Mouse (Mus musculus): ENCODE results near the gene Sh3rf1. TPM values are rescaled to one million over a fixed set of nuclear protein-coding genes. Genes with fewer than 3 reads are reported as not detected.

The Sh3rf1 gene
- polyA plus RNA-seq (2015; fragmentation: Nextera tagmentation; extraction: Ambion mirVana), result 21.4 and 22.4 TPM in 2 replicates

GRCm38 (mm10) chr8:61223729-61224379 is at the start of gene Sh3rf1:
Gene Sh3rf1 (plus strand): TSS chr8:61223872.
- Histone ChIP-seq H3K9me3 (replicated peaks) (no peaks in the 10 kb centered on the region), H3K4me3 (replicated peaks) (peak within 1 kb of the TSS; percentile 87), H3K36me3 (peaks cover 4% of the 10 kb centered on the region; the same call in 1 of the 2 replicates), H3K4me2 (peak within 1 kb of the TSS; percentile 79), H3K9ac (peak within 1 kb of the TSS; percentile 83), H3K27me3 (no peaks in the 10 kb centered on the region), H3K4me1 (peaks cover 41% of the 10 kb centered on the region), H3K27ac (peak within 1 kb of the TSS; percentile 92)
- peak; percentile 92 for ATAC-seq (replicated peaks; ENCODE audit: low FRiP score)
- under 1% methylated on average over 59 of the region's 84 CpGs for WGBS

DNA sequence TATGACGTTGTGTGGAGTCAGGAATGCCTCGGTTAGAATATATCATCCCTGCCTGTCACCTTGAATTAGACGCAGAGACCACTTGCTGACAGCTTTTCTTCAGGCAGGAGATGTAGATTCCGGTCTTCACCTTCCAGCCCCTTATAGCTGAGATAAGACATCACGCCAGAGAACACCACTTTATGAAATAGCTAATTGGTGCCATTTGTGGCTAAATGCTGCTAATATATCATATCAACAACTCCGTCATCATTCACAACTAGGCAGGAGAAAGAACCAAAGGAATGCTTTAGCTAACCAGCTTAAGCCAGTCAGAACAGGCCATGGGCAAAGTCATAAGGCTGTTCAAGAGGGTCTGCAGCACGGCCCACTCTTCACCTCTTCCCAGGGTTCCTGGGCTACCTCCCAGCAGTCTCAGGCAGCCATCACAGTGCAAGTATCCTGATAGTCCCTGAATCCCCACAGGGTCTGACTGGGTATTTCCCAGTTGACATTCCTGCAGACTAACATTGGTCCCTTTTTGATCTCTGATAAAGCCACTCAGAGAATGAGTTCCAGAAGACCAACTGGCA is 49.7 kb upstream of the Sh3rf1 start:
- Histone ChIP-seq H3K9ac (no peak overlapping the region), H3K4me2 (no peak overlapping the region), H3K4me3 (replicated peaks) (no peak overlapping the region), H3K9me3 (replicated peaks) (no peaks in the 10 kb centered on the region), H3K27me3 (no peaks in the 10 kb centered on the region), H3K36me3 (no peaks in the 10 kb centered on the region), H3K4me1 (no peaks in the 10 kb centered on the region; the same call in 1 of the 2 replicates), H3K27ac (no peak overlapping the region)
- 68% methylated on average over 7 of the region's 7 CpGs for WGBS
- no peak for ATAC-seq (replicated peaks; ENCODE audit: low FRiP score)

DNA sequence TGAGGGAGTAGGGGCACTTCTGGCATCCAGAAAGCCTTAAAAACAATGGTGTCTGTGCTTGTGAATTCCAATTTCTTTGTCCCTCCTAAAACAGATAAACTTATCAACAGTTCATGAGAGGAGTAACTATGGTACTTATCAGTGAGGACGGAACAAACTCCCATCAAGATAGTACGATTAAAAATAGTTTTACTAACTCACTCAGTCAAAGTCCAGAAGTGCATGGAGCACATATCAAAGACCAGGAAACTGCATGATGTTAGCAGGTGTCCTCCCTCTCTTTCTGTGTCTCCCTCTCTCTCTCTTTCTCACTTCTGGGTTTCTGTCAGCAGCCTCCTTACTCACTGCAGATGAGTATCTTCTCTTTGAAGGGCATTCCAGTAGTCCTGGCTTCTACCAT is 47.8 kb upstream of the Sh3rf1 start:
- Histone ChIP-seq H3K4me3 (replicated peaks) (no peak overlapping the region), H3K4me1 (no peaks in the 10 kb centered on the region; the same call in 1 of the 2 replicates), H3K27ac (no peak overlapping the region), H3K9ac (no peak overlapping the region), H3K36me3 (no peaks in the 10 kb centered on the region), H3K4me2 (no peak overlapping the region), H3K27me3 (no peaks in the 10 kb centered on the region), H3K9me3 (replicated peaks) (no peaks in the 10 kb centered on the region)
- 88% methylated on average over 2 of the region's 2 CpGs for whole genome bisulfite sequencing
- ATAC-seq (replicated peaks; ENCODE audit: low FRiP score), result no peak

GRCm38 (mm10) chr8:61177680-61178593 is 45.7 kb upstream of the Sh3rf1 start:
- no peak for ATAC-seq (replicated peaks; ENCODE audit: low FRiP score)
- WGBS, result 78% methylated on average over 12 of the region's 12 CpGs

GRCm38 (mm10) chr8:61178594-61179140 is 45.0 kb upstream of the Sh3rf1 start:
- Histone ChIP-seq H3K27me3 (no peaks in the 10 kb centered on the region), H3K9me3 (replicated peaks) (no peaks in the 10 kb centered on the region), H3K4me2 (no peak overlapping the region), H3K36me3 (no peaks in the 10 kb centered on the region), H3K4me3 (replicated peaks) (no peak overlapping the region), H3K4me1 (no peaks in the 10 kb centered on the region; the same call in 1 of the 2 replicates), H3K27ac (no peak overlapping the region), H3K9ac (no peak overlapping the region)
- no peak for ATAC-seq (replicated peaks; ENCODE audit: low FRiP score)
- 45% methylated on average over 11 of the region's 11 CpGs for WGBS

More at GRCm38 (mm10) chr8:61177680-61178593, 45.7 kb upstream of the Sh3rf1 start:
- H3K9ac ChIP-seq, result no peak overlapping the region
- no peak overlapping the region for H3K27ac ChIP-seq
- no peaks in the 10 kb centered on the region for H3K27me3 ChIP-seq
- no peaks in the 10 kb centered on the region; the same call in 1 of the 2 replicates for H3K4me1 ChIP-seq
- no peak overlapping the region for H3K4me2 ChIP-seq
- H3K4me3 ChIP-seq (replicated peaks), result no peak overlapping the region
- no peaks in the 10 kb centered on the region for H3K36me3 ChIP-seq
- no peaks in the 10 kb centered on the region for H3K9me3 ChIP-seq (replicated peaks)

GRCm38 (mm10) chr8:61181592-61181991 is 42.1 kb upstream of the Sh3rf1 start:
- 61% methylated on average over 2 of the region's 2 CpGs for WGBS
- ATAC-seq (replicated peaks; ENCODE audit: low FRiP score), result no peak
- Histone ChIP-seq H3K4me2 (no peak overlapping the region), H3K9ac (no peak overlapping the region), H3K27ac (no peak overlapping the region), H3K9me3 (replicated peaks) (no peaks in the 10 kb centered on the region), H3K27me3 (no peaks in the 10 kb centered on the region), H3K36me3 (no peaks in the 10 kb centered on the region), H3K4me3 (replicated peaks) (no peak overlapping the region), H3K4me1 (no peaks in the 10 kb centered on the region; the same call in 1 of the 2 replicates)

- Histone ChIP-seq H3K4me2 (no peak overlapping the region), H3K27ac (no peak overlapping the region), H3K4me1 (no peaks in the 10 kb centered on the region; the same call in 1 of the 2 replicates), H3K4me3 (replicated peaks) (no peak overlapping the region), H3K27me3 (no peaks in the 10 kb centered on the region), H3K9me3 (replicated peaks) (no peaks in the 10 kb centered on the region), H3K9ac (no peak overlapping the region), H3K36me3 (no peaks in the 10 kb centered on the region)
- ATAC-seq (replicated peaks; ENCODE audit: low FRiP score), result no peak
- 75% methylated on average over 4 of the region's 4 CpGs for WGBS
Observed at GRCm38 (mm10) chr8:61182020-61182419, 41.7 kb upstream of the Sh3rf1 start.

GRCm38 (mm10) chr8:61185274-61186198 is 38.1 kb upstream of the Sh3rf1 start:
- Histone ChIP-seq H3K27ac (no peak overlapping the region), H3K4me3 (replicated peaks) (no peak overlapping the region), H3K4me2 (no peak overlapping the region), H3K9me3 (replicated peaks) (no peaks in the 10 kb centered on the region), H3K4me1 (no peaks in the 10 kb centered on the region), H3K9ac (no peak overlapping the region), H3K36me3 (no peaks in the 10 kb centered on the region), H3K27me3 (no peaks in the 10 kb centered on the region)
- WGBS, result 70% methylated on average over 5 of the region's 5 CpGs
- ATAC-seq (replicated peaks; ENCODE audit: low FRiP score), result no peak

GRCm38 (mm10) chr8:61194306-61194925 is 29.3 kb upstream of the Sh3rf1 start:
- no peaks in the 10 kb centered on the region for H3K27me3 ChIP-seq
- H3K9me3 ChIP-seq (replicated peaks), result peaks cover 2% of the 10 kb centered on the region; the same call in 1 of the 2 replicates
- H3K4me3 ChIP-seq (replicated peaks), result no peak overlapping the region
- WGBS, result 83% methylated on average over 5 of the region's 5 CpGs
- no peaks in the 10 kb centered on the region for H3K36me3 ChIP-seq
- H3K4me2 ChIP-seq, result no peak overlapping the region
- no peak overlapping the region for H3K9ac ChIP-seq
- no peak overlapping the region for H3K27ac ChIP-seq
- H3K4me1 ChIP-seq, result no peaks in the 10 kb centered on the region
- ATAC-seq (replicated peaks; ENCODE audit: low FRiP score), result no peak

DNA sequence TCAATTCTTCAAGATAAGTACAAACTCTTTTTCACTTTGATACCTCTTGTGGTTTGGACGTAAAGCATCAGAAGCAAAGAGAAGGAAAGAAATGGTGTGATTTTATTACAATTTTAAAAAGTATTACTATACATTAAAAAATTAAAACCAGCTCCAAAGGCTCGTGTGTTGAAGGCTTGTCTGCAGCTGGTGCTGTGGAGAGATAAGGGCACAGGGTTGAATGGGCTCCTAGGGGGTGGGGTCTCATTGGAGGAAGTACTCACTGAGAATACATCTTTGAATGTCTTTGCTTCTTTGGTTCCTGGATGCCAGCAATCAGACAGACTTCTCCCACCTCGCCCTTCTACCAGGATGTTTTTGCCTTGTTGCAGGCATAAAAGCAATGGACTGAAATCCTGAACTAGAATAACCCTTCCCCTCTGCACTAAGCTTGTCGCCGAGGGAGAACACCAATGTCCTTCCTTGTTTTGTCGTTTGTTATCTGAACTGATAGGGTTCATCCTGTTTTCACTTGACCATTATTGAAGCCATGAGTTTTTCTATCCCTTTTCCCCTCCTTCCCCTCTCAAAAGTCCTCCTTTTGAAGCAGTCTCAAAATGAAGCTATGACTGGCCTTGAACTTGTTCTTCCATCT is 23.3 kb upstream of the Sh3rf1 start:
- H3K9me3 ChIP-seq (replicated peaks), result peaks cover 2% of the 10 kb centered on the region; the same call in 1 of the 2 replicates
- no peak overlapping the region for H3K9ac ChIP-seq
- H3K27ac ChIP-seq, result no peak overlapping the region
- no peaks in the 10 kb centered on the region for H3K4me1 ChIP-seq
- no peak overlapping the region for H3K4me2 ChIP-seq
- no peaks in the 10 kb centered on the region for H3K27me3 ChIP-seq
- WGBS, result 80% methylated on average over 6 of the region's 6 CpGs
- H3K36me3 ChIP-seq, result no peaks in the 10 kb centered on the region
- no peak overlapping the region for H3K4me3 ChIP-seq (replicated peaks)
- ATAC-seq (replicated peaks; ENCODE audit: low FRiP score), result no peak

Data from kidney, embryonic 15.5 days (tissue).